Mouse (Mus musculus): ENCODE measurements around the gene Nol4l. TPM values are rescaled to one million over a fixed set of nuclear protein-coding genes. Genes with fewer than 3 reads are reported as not detected.

Gene Nol4l
- polyA plus RNA-seq, 2 experiments = 3.7 to 5.7 TPM

GRCm38 (mm10) chr2:153422051-153422450, 107.7 kb downstream of the Nol4l start:
- Histone ChIP-seq H3K4me2 (ENCODE audit: low read depth) (no peak overlapping the region), H3K36me3 (replicated peaks; ENCODE audit: control insufficient read depth, insufficient read depth, low read depth) (peaks cover 18% of the 10 kb centered on the region), H3K4me3 (ENCODE audit: insufficient read depth in 1 of 2, low read depth in 2 of 2, low read length in 2 of 2) (no peak overlapping the region), H3K27me3 (ENCODE audit: control insufficient read depth, insufficient read depth, low read length) (no peaks in the 10 kb centered on the region), H3K4me1 (replicated peaks; ENCODE audit: control insufficient read depth in 2 of 2, insufficient read depth in 2 of 2, low read length in 1 of 2) (peaks cover 9 to 15% of the 10 kb centered on the region in 2 experiments), H3K9ac (replicated peaks) (no peak overlapping the region), H3K9me3 (ENCODE audit: control insufficient read depth, low read length) (no peaks in the 10 kb centered on the region), H3K27ac (no peak overlapping the region)
- ATAC-seq (ENCODE audit: insufficient read depth) = no peak
- no peak for DNase-seq (ENCODE audit: low read depth in 3 of 3, low spot score in 3 of 3)
- TF ChIP-seq EP300 (IDR thresholded peaks at IDR 0.05; ENCODE audit: low read depth) (no peak), CTCF (IDR thresholded peaks at IDR 0.05; ENCODE audit: low read depth) (no peak)
- WGBS (ENCODE audit: insufficient replicate concordance) = 66% methylated on average over 5 of the region's 5 CpGs

GRCm38 (mm10) chr2:153421233-153421632, 108.5 kb downstream of the Nol4l start:
- Histone ChIP-seq H3K4me1 (replicated peaks; ENCODE audit: control insufficient read depth in 2 of 2, insufficient read depth in 2 of 2, low read length in 1 of 2) (peaks cover 6 to 10% of the 10 kb centered on the region in 2 experiments), H3K4me2 (ENCODE audit: low read depth) (no peak overlapping the region), H3K4me3 (ENCODE audit: insufficient read depth in 1 of 2, low read depth in 2 of 2, low read length in 2 of 2) (no peak overlapping the region), H3K9ac (replicated peaks) (no peak overlapping the region), H3K27me3 (ENCODE audit: control insufficient read depth, insufficient read depth, low read length) (no peaks in the 10 kb centered on the region), H3K9me3 (ENCODE audit: control insufficient read depth, low read length) (no peaks in the 10 kb centered on the region), H3K27ac (no peak overlapping the region), H3K36me3 (replicated peaks; ENCODE audit: control insufficient read depth, insufficient read depth, low read depth) (peaks cover 26% of the 10 kb centered on the region)
- DNase-seq (ENCODE audit: low read depth in 3 of 3, low spot score in 3 of 3) = no peak
- peak; percentile 44 for TF ChIP-seq CTCF (IDR thresholded peaks at IDR 0.05; ENCODE audit: low read depth)
- no peak for TF ChIP-seq EP300 (IDR thresholded peaks at IDR 0.05; ENCODE audit: low read depth)
- ATAC-seq (ENCODE audit: insufficient read depth) = no peak

- no peak for DNase-seq (ENCODE audit: low read depth in 3 of 3, low spot score in 3 of 3)
Observed at GRCm38 (mm10) chr2:153418381-153418780, 111.4 kb downstream of the Nol4l start.

DNA sequence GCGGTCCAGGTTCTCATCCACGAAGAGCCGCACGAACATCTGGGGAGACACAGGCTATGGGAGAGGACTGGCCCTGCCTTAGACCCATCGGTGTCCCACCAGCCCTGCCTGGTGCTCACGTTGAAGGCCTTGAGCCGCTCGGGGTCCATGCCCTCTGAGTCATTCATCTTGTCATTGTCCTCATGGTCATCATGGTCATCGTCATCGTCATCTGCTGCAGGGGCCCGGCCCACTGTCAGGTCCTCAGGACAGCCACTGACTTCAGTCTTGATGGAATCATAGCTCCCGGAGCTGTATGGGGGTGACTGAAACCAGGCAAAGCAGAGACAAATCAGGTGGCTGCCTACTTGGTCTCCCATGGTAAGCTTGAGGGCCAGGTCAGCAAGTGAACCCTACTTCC, 111.9 kb downstream of the Nol4l start:
- H3K9me3 ChIP-seq (ENCODE audit: control insufficient read depth, low read length) = no peaks in the 10 kb centered on the region
- H3K4me1 ChIP-seq (replicated peaks; ENCODE audit: control insufficient read depth in 2 of 2, insufficient read depth in 2 of 2, low read length in 1 of 2) = no peaks in the 10 kb centered on the region
- H3K9ac ChIP-seq (replicated peaks) = no peak overlapping the region
- no peak overlapping the region for H3K27ac ChIP-seq
- TF ChIP-seq CTCF (IDR thresholded peaks at IDR 0.05; ENCODE audit: low read depth) = no peak
- no peak for TF ChIP-seq EP300 (IDR thresholded peaks at IDR 0.05; ENCODE audit: low read depth)
- H3K27me3 ChIP-seq (ENCODE audit: control insufficient read depth, insufficient read depth, low read length) = no peaks in the 10 kb centered on the region
- ATAC-seq (ENCODE audit: insufficient read depth) = no peak
- WGBS (ENCODE audit: insufficient replicate concordance) = 90% methylated on average over 12 of the region's 12 CpGs
- H3K4me2 ChIP-seq (ENCODE audit: low read depth) = no peak overlapping the region
- H3K4me3 ChIP-seq (ENCODE audit: insufficient read depth in 1 of 2, low read depth in 2 of 2, low read length in 2 of 2) = no peak overlapping the region
- peaks cover 36% of the 10 kb centered on the region for H3K36me3 ChIP-seq (replicated peaks; ENCODE audit: control insufficient read depth, insufficient read depth, low read depth)
- no peak for DNase-seq (ENCODE audit: low read depth in 3 of 3, low spot score in 3 of 3)

More at GRCm38 (mm10) chr2:153418381-153418780, 111.4 kb downstream of the Nol4l start:
- H3K4me3 ChIP-seq (ENCODE audit: insufficient read depth in 1 of 2, low read depth in 2 of 2, low read length in 2 of 2) = no peak overlapping the region
- H3K4me2 ChIP-seq (ENCODE audit: low read depth) = no peak overlapping the region
- H3K36me3 ChIP-seq (replicated peaks; ENCODE audit: control insufficient read depth, insufficient read depth, low read depth) = peaks cover 36% of the 10 kb centered on the region
- WGBS (ENCODE audit: insufficient replicate concordance) = 88% methylated on average over 1 of the region's 1 CpGs
- no peak overlapping the region for H3K9ac ChIP-seq (replicated peaks)
- TF ChIP-seq CTCF (IDR thresholded peaks at IDR 0.05; ENCODE audit: low read depth) (no peak), EP300 (IDR thresholded peaks at IDR 0.05; ENCODE audit: low read depth) (no peak)
- no peaks in the 10 kb centered on the region for H3K4me1 ChIP-seq (replicated peaks; ENCODE audit: control insufficient read depth in 2 of 2, insufficient read depth in 2 of 2, low read length in 1 of 2)
- no peak overlapping the region for H3K27ac ChIP-seq
- H3K9me3 ChIP-seq (ENCODE audit: control insufficient read depth, low read length) = no peaks in the 10 kb centered on the region
- no peaks in the 10 kb centered on the region for H3K27me3 ChIP-seq (ENCODE audit: control insufficient read depth, insufficient read depth, low read length)
- ATAC-seq (ENCODE audit: insufficient read depth) = no peak

DNA sequence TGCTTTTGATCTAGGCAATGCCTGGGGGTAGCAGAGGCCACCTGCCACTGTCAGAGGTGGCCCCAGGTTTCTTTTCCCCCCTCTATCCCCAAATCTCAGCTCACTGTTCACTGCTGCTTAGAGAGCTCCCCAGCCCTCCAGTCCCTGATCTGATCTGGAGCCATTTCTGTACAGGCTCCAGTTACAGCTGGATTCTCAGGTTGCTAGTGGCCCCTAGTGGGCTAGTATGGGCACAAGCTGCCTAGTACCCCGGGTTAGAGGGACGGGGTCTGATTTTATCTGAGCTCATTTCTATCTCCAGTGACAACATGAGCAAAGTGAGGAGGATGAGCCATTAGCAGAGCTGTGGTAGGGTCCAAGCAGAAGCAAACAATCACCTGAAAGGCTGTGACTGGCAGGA, 115.2 kb downstream of the Nol4l start:
- DNase-seq (ENCODE audit: low read depth in 3 of 3, low spot score in 3 of 3) (no peak), ATAC-seq (ENCODE audit: insufficient read depth) (no peak)
- Histone ChIP-seq H3K4me3 (ENCODE audit: insufficient read depth in 1 of 2, low read depth in 2 of 2, low read length in 2 of 2) (no peak overlapping the region), H3K36me3 (replicated peaks; ENCODE audit: control insufficient read depth, insufficient read depth, low read depth) (peaks cover 40% of the 10 kb centered on the region), H3K4me2 (ENCODE audit: low read depth) (no peak overlapping the region), H3K27ac (no peak overlapping the region), H3K9me3 (ENCODE audit: control insufficient read depth, low read length) (no peaks in the 10 kb centered on the region), H3K27me3 (ENCODE audit: control insufficient read depth, insufficient read depth, low read length) (no peaks in the 10 kb centered on the region), H3K9ac (replicated peaks) (no peak overlapping the region), H3K4me1 (replicated peaks; ENCODE audit: control insufficient read depth in 2 of 2, insufficient read depth in 2 of 2, low read length in 1 of 2) (no peaks in the 10 kb centered on the region)
- WGBS (ENCODE audit: insufficient replicate concordance) = 18% methylated on average over 2 of the region's 2 CpGs
- TF ChIP-seq CTCF (IDR thresholded peaks at IDR 0.05; ENCODE audit: low read depth) (peak; percentile 58), EP300 (IDR thresholded peaks at IDR 0.05; ENCODE audit: low read depth) (no peak)

All from liver, embryonic 14.5 days (tissue).